Mouse (Mus musculus) right cerebral cortex, postnatal 36 days (tissue): ENCODE data around the gene Gm17720.
A peak's percentile ranks its signal among the peaks of the same experiment; 100 is the strongest.

Experiments
- DNase-seq, 2 experiments: peaks; one replicate each; pipeline ENCODE4 v3.0.0; 2022; ENCODE audit warnings: low spot score in 2 of 2, mixed read lengths in 1 of 2

Gm17720 gene

DNA sequence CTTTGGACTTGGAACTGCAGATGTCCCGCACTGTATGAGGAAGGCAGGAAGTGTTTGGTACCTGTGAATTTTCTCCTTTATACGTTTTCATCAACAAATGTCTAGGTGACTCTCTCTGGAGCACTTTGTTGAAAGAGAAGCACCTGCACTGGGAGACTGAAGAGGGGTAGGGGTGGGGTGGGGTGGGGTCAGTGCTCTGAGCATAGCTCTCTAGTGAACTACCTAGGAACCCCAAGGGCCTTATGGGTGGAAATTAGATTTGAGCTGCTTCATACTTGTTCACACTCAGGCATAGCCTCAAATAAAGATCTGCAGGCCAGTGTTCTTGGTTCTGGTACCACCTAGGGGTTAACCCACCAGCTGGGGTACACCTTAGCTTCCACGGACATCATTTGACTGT, at the start of gene Gm17720:
TSS of gene Gm17720 (minus strand) at position 101 of the 400 bp plus-strand sequence.
- no peak for DNase-seq

- peak; percentile 8 to 14 for DNase-seq
Observed at GRCm38 (mm10) chr8:110145538-110145937, 43.0 kb upstream of the Gm17720 start.

GRCm38 (mm10) chr8:110140770-110141169, 38.2 kb upstream of the Gm17720 start:
- no peak for DNase-seq

GRCm38 (mm10) chr8:110140156-110140555, 37.6 kb upstream of the Gm17720 start:
- no peak for DNase-seq

- DNase-seq, result no peak
Observed at GRCm38 (mm10) chr8:110135515-110135914, 33.0 kb upstream of the Gm17720 start.

DNA sequence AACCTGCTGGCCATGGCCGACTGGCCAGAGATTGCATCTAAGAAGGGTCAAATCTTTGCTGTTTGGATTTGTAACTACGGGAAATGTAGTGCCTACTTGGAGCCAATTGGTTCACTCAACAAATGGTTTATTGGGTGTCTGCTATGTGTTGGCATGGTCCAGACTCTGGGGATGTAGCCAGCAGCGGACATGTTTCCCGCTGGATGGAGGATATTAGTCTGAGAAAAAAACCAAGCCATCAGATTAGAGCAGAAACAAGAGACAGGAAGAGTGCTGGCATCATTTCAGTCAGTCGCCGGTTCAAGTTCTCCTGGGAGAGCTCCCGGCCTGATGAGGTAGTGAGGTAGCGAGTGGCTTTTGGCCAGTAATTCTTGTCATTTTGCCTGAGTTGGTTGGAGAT, 31.7 kb upstream of the Gm17720 start:
- DNase-seq, result no peak

DNA sequence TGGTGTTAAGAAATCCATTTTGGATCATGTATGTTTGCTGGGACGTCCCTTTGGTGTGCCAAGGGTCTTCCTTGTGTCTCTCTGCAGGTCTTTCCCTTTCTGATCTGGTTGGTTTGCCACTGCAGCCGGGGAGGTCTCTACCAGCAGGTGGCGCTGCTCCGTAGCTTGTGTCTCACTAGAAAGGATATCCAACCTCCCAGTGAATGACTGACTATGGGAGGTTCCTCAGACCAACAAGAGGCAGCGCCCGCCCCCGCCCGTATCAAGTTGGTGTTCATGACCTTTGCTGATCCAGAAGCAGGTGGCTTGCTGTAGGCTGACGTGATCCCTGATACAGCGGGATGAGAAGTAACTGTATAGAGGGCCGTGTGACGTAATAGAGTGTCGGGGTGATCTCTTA, 28.0 kb upstream of the Gm17720 start:
- peak; percentile 66 to 74 for DNase-seq

GRCm38 (mm10) chr8:110119715-110120114, 17.2 kb upstream of the Gm17720 start:
- no peak for DNase-seq

DNA sequence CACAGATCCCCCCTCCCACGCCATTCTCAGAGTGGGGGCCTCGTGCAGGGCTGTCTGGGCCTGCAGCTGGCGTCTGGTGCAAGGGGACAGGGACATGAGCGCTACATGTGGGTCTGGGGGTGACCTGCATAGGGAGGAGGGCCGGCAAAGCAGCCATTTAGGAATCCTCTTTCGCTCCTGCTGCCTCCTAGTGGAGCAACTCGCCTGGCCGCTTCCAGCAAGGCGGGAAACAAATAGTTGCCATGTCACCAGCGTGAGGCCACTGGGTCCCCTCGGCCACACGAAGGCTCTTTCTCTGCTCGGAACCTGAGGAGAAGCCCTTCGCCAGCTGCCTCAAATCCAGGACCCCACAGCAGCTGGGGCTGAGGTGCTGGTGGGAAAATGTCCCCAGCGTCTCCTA, 877 bp downstream of the Gm17720 start:
- DNase-seq, result no peak

- no peak for DNase-seq
Observed at GRCm38 (mm10) chr8:110100907-110101306, 1.6 kb downstream of the Gm17720 start, which contains the start of gene Gm21964. TSS of gene Gm21964 (plus strand) at chr8:110101207.

DNA sequence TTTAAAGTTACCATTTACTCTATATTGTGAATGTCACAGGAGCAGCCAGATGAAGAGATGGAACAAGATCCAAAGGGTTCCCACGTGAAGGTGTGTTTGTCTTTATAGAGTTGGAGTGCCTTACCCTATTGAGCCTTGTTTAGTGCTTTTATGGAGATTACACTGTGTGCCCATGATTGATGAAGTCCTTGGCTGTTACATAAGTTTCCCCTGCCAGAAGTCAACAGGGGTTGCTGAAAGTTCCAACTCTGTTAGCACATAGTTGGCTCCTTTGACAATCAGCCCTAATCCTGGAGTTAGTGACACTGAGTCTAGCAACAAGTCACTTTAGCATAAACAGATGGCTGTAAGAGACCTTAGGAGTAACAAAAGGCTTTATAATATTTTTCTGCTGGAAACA, 10.7 kb downstream of the Gm17720 start:
- no peak for DNase-seq

- no peak for DNase-seq
Observed at GRCm38 (mm10) chr8:110082416-110083105, 20.0 kb downstream of the Gm17720 start.

DNA sequence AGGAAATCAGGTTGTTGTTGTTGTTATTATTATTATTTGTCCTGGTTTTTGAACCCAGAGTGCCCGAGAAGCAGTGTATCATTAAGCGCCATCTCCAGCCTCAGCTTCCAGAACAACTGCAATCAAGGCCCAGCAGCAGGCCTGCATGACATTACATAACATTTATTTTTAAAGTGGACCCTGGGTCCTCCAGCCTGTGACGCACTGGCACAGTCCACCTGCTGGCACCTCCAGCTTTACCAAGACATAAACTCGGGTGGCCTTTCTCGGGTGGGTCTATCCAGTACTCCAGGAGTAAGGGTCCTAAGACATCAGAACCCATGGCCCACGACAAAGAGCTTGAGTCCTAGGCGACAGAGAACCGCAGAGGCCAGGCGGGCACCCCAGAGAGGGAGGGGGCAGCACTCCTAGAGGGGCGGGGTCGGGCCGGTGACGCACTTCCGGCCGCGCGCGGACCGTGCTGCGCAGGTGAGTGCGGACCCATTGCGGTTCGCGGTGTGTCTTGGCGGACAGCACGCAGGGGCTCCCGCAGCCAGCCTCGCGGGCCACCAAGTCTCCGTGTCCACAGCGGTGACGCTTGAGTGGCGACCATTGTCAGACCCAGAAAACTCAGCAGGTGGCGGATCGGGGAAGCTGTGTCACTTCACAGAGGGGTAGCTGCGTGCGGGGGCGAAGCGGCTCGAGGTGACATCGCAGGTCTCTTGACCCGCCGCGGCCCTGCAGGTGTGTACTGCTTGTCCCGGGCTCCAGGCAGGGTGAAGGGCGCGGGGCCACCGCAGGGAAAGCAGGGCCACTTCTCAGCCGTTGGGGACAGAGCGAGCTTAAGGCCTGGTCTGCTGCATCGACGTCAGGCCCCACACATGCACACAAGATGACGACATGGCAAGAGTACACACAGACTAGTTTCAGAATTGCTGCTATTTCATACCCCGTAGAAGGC, 23.0 kb downstream of the Gm17720 start, which contains the start of gene Zfp612:
TSS of gene Zfp612 (plus strand) at position 465 of the 940 bp plus-strand sequence.
- DNase-seq, result peak; percentile 57 to 69

GRCm38 (mm10) chr8:110074496-110074895, 28.1 kb downstream of the Gm17720 start:
- no peak for DNase-seq

- peak; percentile 21 to 30 for DNase-seq
Observed at GRCm38 (mm10) chr8:110071600-110071999, 31.0 kb downstream of the Gm17720 start.

GRCm38 (mm10) chr8:110069706-110070105, 32.8 kb downstream of the Gm17720 start:
- no peak for DNase-seq

DNA sequence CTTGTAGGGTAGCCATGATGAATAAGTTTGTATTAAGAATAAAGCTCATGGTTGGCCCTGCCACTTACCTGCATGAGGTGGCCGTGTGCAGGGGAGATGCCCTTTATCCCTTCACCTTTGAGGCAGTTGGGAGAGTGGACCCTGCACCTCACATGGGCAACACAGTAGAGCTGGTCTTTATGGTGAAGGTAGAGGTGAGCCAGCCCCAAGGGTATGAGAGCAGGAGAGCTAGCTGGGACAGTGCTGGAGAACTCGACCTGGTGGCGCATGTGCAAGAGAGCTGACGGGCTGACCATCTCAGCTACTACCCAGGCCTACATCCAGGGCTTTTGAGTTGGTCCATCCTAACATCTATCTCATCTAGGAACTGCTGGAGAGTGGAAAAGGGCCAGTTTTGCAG, 36.9 kb downstream of the Gm17720 start:
- no peak for DNase-seq

GRCm38 (mm10) chr8:110064606-110065365, 37.8 kb downstream of the Gm17720 start:
- no peak for DNase-seq

DNA sequence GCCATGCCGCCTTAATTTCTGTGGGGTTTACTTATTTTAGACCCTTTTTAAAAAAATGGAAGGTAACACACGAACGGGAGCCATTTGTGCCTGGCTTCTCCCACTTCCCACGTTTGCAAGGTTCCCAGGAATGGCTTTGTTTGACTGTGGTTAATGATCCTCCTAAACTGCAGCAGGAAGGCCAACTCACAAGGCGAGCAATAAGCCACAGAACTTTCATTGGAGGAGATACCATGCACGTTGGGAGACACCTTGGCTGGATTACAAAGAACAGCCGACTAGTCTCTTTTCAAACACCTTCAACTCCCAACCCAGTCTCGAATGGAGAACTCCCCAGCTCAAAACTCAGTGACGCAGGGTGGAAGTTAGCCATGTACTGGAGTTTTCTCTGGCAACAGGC, 38.4 kb downstream of the Gm17720 start:
- DNase-seq, result no peak

DNA sequence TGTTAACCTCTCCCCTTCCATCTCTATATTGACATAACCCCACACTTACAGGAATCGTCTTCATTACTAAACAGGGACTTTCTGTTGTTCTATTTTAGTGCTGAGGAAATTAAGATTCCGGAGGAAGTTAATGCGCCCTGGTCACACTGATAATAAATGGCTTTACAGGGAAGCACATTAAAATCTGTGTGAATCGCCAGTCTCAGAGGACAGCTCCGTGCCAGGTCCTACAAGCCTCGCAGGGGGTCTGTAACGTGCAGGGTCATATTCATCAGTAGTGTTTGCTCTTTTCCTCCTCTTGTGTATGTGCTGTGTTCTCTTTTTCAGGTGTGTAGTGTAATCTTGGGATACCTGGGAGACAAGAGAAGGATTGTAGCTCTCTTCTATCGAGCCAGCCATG, 44.3 kb downstream of the Gm17720 start:
- DNase-seq, result no peak

DNA sequence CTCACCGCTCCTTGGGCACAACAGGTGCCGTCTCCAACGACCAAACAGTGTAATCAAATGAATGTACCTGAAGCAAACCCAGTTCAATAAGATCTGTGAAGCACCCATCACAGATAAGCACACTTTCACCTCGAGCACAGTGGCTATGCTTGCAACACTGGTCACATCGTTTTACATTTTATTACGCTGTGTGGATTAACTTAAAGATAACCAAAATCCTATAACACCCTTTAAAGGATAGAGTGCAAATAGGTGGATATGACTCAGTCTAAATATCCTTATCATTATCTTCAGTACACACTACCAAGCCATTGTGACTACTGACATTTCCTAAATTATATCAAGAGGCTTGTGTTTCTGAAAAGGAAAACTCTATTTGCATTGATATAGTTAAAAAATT, 51.3 kb downstream of the Gm17720 start:
- DNase-seq, result no peak

GRCm38 (mm10) chr8:110040509-110040908, 62.0 kb downstream of the Gm17720 start:
- no peak for DNase-seq
